In the genomic region with DNA sequence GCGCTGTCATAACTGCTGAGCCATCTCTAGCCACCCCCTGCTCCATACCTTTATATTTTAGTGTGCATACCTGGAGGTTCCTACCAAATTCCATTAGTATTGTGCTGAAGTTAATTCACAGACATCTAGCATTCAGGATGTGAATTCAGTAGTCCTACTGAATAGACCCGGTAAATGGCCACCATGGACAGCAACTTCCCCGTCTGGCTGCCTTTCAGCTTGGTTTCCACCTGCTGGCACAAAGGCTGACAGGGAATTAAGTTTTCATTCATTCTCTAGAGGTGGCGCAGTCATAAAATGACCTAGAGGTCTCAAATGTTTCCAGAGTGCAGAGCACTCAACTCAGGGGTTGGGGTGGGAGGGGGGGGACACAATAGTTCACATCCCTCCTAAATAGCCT, we compare ENCODE assay signal across 11 mouse cellular contexts.
DNase-seq lines count a peak whose midpoint lies in the region; ATAC-seq lines count a peak whose summit lies in the region.
"Had no signal": no experiment of that assay in that cellular context is flagged by ENCODE, and none has a peak within 500 bp of the region (broad histone marks: within the 10 kb centered on the region; RNA-seq: fewer than 3 reads in every experiment).

No protein-coding gene starts in this region.

- peak; percentile 55 for DNase-seq in hindbrain, embryonic 11.5 days (ENCODE audit: low spot score)
- DNase-seq in ovary, postnatal 10 days (ENCODE audit: low spot score): peak; percentile 10
- DNase-seq in ovary, adult 18-20 months (ENCODE audit: low spot score): no peak
- peak; percentile 71 for DNase-seq in embryonic facial prominence, embryonic 10.5 days (ENCODE audit: low spot score)
- no peak for DNase-seq in right cerebral cortex, postnatal 10 days (ENCODE audit: low spot score in 2 of 2)
- no peak for DNase-seq in right cerebral cortex, adult 2 months (ENCODE audit: low spot score in 2 of 2)
- DNase-seq: layer of hippocampus, postnatal 36 days; liver, postnatal 0 days; thymus, postnatal 14 days had no signal

- peaks cover 4% of the 10 kb centered on the region; the same call in 1 of the 2 replicates for H3K4me1 ChIP-seq in hindbrain, embryonic 11.5 days (replicated peaks; ENCODE audit: control insufficient read depth, insufficient read depth, low read length)
- peaks cover 3% of the 10 kb centered on the region; the same call in 1 of the 2 replicates for H3K4me1 ChIP-seq in hindbrain, embryonic 16.5 days (ENCODE audit: control insufficient read depth, insufficient read depth, low read depth, low read length)
- peaks cover 17% of the 10 kb centered on the region for H3K4me1 ChIP-seq in embryonic facial prominence, embryonic 10.5 days

- ATAC-seq in hindbrain, embryonic 11.5 days (ENCODE audit: low FRiP score): no peak
- no peak for ATAC-seq in hindbrain, embryonic 16.5 days
- ATAC-seq: liver, postnatal 0 days had no signal

- WGBS in hindbrain, embryonic 11.5 days: 19% methylated on average over 4 of the region's 4 CpGs
- 27% methylated on average over 4 of the region's 4 CpGs for WGBS in hindbrain, embryonic 16.5 days
- 17% methylated on average over 4 of the region's 4 CpGs for WGBS in embryonic facial prominence, embryonic 10.5 days

- peaks cover 31% of the 10 kb centered on the region for H3K27me3 ChIP-seq in hindbrain, embryonic 11.5 days (ENCODE audit: control insufficient read depth, insufficient read depth, low read length)
- H3K27me3 ChIP-seq in hindbrain, embryonic 16.5 days (replicated peaks; ENCODE audit: control insufficient read depth, insufficient read depth, low read length): no peaks in the 10 kb centered on the region
- peaks cover 59% of the 10 kb centered on the region for H3K27me3 ChIP-seq in embryonic facial prominence, embryonic 10.5 days (replicated peaks; ENCODE audit: low read depth, poor library complexity, severe bottlenecking)

- no peak overlapping the region for H3K9ac ChIP-seq in hindbrain, embryonic 11.5 days (ENCODE audit: low read depth, low read length)
- H3K9ac ChIP-seq in hindbrain, embryonic 16.5 days (ENCODE audit: low read depth, low read length): no peak overlapping the region
- H3K9ac ChIP-seq: liver, postnatal 0 days had no signal

- no peaks in the 10 kb centered on the region for H3K9me3 ChIP-seq in hindbrain, embryonic 11.5 days (ENCODE audit: control insufficient read depth, low read length)
- no peaks in the 10 kb centered on the region for H3K9me3 ChIP-seq in hindbrain, embryonic 16.5 days (ENCODE audit: control insufficient read depth, low read length)
- H3K9me3 ChIP-seq in embryonic facial prominence, embryonic 10.5 days: no peaks in the 10 kb centered on the region

- no peaks in the 10 kb centered on the region for H3K36me3 ChIP-seq in hindbrain, embryonic 11.5 days (ENCODE audit: control insufficient read depth, insufficient read depth, low read length)
- no peaks in the 10 kb centered on the region for H3K36me3 ChIP-seq in hindbrain, embryonic 16.5 days (ENCODE audit: control insufficient read depth, insufficient read depth, low read length)
- H3K36me3 ChIP-seq in embryonic facial prominence, embryonic 10.5 days (replicated peaks): no peaks in the 10 kb centered on the region
- H3K36me3 ChIP-seq: G1E had no signal

- H3K4me3 ChIP-seq in hindbrain, embryonic 11.5 days (ENCODE audit: low read depth, low read length): no peak overlapping the region
- H3K4me3 ChIP-seq in hindbrain, embryonic 16.5 days (ENCODE audit: low read length): no peak overlapping the region
- H3K4me3 ChIP-seq in embryonic facial prominence, embryonic 10.5 days: no peak overlapping the region

- H3K27ac ChIP-seq in hindbrain, embryonic 11.5 days (ENCODE audit: low read depth, low read length): no peak overlapping the region
- no peak overlapping the region for H3K27ac ChIP-seq in hindbrain, embryonic 16.5 days (ENCODE audit: low read depth, low read length)
- no peak overlapping the region for H3K27ac ChIP-seq in embryonic facial prominence, embryonic 10.5 days (replicated peaks)

- H3K4me2 ChIP-seq in hindbrain, embryonic 11.5 days (replicated peaks; ENCODE audit: low read depth, low read length): no peak overlapping the region
- H3K4me2 ChIP-seq in hindbrain, embryonic 16.5 days (ENCODE audit: low read length): no peak overlapping the region

Comparison
In these comparisons a context has a peak if more than half of its experiments do, and no peak if none do; other contexts are left out.
1. DNase-seq: peak in hindbrain, embryonic 11.5 days (single experiment), ovary, postnatal 10 days (single experiment) and embryonic facial prominence, embryonic 10.5 days (single experiment); none in ovary, adult 18-20 months (single experiment), right cerebral cortex, postnatal 10 days (0 of 2) and right cerebral cortex, adult 2 months (0 of 2).